Mouse (Mus musculus) mouse embryonic stem cell (cell line): ENCODE measurements around the gene Tomm40l.

Experiments
- in situ Hi-C, 2 experiments: fragments of 300-500 bp; cut with MboI; formaldehyde crosslinking; loops; 1 replicate in 1 of 2; 3 replicates in 1 of 2; pipeline ENCODE4 v1.14.3; 2019 to 2020; ENCODE audit warnings: low sequenced_read_pairs in 2 of 2, low pct_unique_long_range_greater_than_20kb in 1 of 2, mixed read lengths in 1 of 2; ENCODE audit not compliant: unreplicated experiment in 1 of 2

The Tomm40l gene

GRCm38 (mm10) chr1:171222238-171223155, at the start of gene Tomm40l:
Gene Tomm40l, minus strand, starts transcription at chr1:171222514.
- in situ Hi-C loops = loop anchor here in 1 of 2 experiments (5.0 kb wide), 1 partner anchor 110 kb away; the partner anchor contains the start of gene Cfap126

DNA sequence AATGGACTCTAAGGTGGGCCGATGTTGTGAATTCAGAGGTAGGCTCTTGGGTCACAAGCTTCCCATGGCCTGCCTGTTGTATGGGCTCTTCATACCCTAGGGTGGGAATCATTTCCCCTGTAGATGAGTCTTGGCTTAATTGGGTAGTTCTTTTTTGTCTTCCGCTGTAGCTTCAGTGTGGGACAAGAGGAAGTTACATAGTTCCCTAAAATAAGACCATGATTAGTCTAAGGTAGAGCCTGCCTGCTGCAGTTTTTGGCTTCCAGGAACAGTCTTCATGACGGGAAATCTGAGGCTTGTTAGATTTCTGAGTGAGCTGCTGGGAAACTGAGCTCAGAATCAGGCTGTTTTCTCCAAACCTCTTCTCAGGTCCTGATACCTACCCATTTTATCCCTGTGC, 49.8 kb upstream of the Tomm40l start:
- in situ Hi-C loops = no loop called here

GRCm38 (mm10) chr1:171271622-171272021, 49.3 kb upstream of the Tomm40l start:
- in situ Hi-C loops = no loop called here

DNA sequence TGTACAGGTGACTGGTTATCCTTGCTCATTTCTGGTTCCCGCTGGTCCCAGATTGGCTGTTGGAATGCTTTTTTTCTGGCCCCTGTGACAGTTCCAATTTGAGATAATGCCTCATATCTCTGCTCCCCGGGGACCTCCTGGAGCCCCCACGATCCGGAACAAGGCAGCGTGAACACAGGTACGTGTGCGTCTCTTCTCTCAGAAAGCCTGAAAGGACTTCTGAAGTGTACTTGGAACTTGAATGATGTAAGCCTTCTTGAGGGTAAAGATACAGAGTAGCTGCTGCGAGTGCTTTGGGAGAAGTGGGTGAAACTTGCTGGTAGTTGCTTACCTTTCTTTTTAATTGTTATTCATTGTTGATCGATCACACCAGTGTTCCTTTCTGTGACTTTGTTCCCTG, 48.9 kb upstream of the Tomm40l start:
- in situ Hi-C loops = no loop called here

GRCm38 (mm10) chr1:171270573-171270900, 48.2 kb upstream of the Tomm40l start:
- in situ Hi-C loops = no loop called here

- in situ Hi-C loops = no loop called here
Measured at GRCm38 (mm10) chr1:171269848-171270572, 47.7 kb upstream of the Tomm40l start, which contains the start of gene B4galt3. Gene B4galt3, plus strand, starts transcription at chr1:171270328.

GRCm38 (mm10) chr1:171268341-171268740, 46.0 kb upstream of the Tomm40l start:
- in situ Hi-C loops = no loop called here

DNA sequence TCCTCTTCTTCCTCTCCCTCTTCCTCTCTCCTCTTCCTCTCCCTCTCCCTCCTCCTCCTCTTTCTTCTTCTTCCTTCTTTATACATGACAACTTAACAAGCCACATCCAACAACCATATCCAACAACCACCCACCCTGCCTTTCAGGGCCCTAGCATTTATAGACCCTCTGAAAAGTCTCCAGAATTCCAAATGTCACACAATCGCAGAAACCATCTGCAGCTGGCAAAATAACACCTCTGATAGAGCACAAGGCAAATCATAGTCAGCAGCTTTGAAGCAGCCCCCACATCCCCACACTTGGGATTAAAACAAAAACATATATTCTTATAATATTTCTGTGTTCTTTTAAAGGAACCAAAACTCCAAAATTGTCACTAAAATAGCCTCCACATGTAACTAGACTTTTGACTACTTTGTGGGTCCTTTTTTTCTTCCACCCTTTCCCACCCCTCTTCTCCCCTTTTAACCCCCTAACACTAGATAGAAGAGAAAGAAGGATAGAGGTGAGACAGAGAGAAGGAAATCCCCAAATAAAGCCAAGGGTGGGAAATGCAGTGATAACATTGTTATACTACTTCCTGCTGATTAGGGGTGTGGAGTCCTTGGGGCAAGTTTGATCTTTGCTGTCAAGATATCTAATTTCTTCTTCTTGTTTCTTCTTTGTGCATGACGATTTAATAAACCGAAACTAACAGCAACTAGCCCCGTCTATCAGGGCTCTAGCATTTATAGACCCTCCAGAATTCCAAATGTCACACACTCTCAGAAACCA, 43.8 kb upstream of the Tomm40l start:
- in situ Hi-C loops = no loop called here

GRCm38 (mm10) chr1:171263666-171264461, 41.5 kb upstream of the Tomm40l start:
- in situ Hi-C loops = no loop called here

DNA sequence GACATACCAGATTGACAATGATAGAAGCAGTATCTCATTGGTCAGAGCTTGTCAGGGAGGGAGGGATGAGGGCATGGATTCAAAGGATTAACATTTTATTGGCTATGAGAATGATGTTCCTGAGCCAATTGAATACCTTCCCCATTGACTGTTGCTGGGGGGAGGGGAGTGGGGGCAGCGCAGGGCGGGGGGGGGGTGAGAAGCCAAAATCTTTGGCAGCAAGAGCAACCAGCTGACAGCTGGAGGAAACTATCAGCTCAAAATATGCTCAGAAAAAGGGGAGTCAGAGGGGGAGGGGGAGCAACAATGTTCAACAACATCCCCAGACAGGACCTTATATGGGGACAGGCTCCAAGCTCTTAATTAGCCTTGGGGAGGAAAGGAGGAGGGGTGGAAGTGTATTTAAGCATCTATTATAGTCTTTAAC, 40.9 kb upstream of the Tomm40l start:
- in situ Hi-C loops = no loop called here

GRCm38 (mm10) chr1:171262594-171263130, 40.3 kb upstream of the Tomm40l start:
- in situ Hi-C loops = no loop called here

DNA sequence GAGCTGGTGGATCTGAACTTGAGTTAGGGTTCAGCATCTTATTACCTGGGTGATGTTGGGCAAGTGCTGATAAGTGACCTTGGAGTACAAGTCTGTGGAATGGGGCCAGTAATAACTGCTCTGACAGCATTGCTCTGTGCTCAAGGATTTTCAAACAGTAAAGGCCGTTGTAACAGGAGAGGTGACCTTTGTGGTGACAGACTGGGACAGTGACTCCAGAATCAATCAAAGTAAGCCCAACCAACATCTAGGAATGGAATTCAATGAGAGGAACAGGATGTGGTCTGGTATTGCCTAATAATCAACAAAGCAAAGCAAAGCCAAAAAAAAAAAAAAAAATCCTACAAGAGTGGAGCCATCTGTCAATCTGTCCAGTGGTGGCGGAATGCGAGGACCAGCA, 38.0 kb upstream of the Tomm40l start:
- in situ Hi-C loops = no loop called here

DNA sequence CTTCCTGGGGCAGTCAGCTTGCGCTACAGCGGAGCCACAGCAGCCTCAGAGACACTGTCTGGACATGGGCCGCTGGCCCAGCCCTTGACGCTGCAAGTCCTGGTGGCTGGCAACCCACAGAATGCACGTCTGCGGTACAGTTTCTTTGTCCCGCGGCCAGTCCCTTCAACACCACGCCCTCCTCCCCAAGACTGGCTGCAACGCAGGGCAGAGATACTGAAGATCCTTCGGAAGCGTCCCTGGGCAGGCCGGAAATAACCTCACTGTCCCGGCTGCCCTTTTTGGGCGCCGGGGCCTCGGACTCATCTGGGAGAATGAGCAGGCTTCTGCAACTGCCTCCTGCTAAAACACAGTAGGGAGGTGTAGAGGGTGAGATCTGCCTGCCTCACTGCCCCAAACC, 36.6 kb upstream of the Tomm40l start:
- in situ Hi-C loops = no loop called here

- in situ Hi-C loops = no loop called here
Measured at GRCm38 (mm10) chr1:171257781-171258180, 35.5 kb upstream of the Tomm40l start.

GRCm38 (mm10) chr1:171256937-171257548, 34.7 kb upstream of the Tomm40l start:
- in situ Hi-C loops = no loop called here

DNA sequence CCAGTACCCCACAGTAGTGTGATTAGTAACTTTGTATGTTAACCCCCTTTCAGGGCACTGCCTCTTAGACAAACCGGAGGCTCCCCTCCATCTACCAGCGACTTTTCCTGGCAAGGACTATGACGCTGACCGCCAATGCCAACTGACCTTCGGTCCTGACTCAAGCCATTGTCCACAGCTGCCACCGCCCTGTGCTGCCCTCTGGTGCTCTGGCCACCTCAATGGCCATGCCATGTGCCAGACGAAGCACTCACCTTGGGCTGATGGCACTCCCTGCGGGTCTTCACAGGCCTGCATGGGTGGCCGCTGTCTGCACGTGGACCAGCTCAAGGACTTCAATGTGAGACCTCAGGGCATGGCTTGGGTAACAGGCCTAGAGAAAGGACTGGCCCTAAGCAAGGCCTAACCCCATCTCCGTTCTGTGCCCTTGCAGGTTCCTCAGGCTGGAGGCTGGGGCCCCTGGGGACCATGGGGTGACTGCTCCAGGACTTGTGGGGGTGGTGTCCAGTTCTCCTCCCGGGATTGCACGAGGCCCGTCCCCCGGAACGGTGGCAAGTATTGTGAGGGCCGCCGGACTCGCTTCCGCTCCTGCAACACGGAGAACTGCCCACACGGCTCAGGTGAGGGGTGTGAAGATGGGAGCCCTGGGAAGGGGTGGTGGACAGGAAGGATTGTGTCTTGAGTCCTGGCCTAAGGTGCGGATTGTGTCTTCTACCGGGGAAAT, 33.9 kb upstream of the Tomm40l start:
- in situ Hi-C loops = no loop called here

GRCm38 (mm10) chr1:171252415-171252814, 30.1 kb upstream of the Tomm40l start:
- in situ Hi-C loops = no loop called here
